Mouse (Mus musculus): ENCODE results near the gene Cfap77.

The Cfap77 gene

DNA sequence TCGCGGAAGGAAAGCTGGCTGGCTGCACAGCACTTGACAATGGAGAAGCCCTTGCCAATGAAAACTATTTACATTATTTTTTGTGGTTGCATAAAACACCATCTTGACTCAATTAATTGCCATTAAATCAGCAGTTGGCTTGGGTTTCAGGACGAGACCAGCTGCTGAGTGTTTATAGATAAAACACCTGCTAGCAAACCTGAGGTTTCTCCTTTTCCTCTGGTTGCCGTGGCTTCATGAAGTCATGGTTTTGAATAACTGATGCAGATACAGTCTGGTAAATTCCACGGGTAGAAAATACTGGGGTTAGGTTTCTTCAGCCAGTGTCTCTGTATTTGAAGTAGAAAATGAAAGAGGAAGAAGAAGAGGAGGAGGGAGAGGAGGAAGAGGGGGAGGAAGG is 2.9 kb downstream of the Cfap77 start:
- DNase-seq (ENCODE audit: low spot score in 2 of 2), result no peak

GRCm38 (mm10) chr2:29046151-29046550 is 8.7 kb downstream of the Cfap77 start:
- no peak for DNase-seq (ENCODE audit: low spot score in 2 of 2)

DNA sequence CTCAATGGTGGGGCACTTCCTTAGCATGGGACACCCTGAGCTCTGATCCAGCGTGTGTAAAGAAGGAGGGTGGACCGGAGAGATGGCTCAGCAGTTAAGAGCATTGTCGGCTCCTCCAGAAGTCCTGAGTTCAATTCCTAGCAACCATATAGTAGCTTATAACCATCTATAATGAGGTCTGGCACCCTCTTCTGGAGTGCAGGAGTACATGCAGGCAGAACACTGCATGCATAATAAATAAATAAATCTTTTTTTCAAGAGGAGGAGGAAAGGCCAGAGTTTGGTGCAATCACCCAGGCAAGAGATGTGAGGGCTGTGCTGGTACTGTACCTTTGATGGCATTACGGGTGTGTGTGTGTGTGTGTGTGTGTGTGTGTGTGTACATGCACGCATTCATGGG is 12.7 kb downstream of the Cfap77 start:
- no peak for DNase-seq (ENCODE audit: low spot score in 2 of 2)

DNA sequence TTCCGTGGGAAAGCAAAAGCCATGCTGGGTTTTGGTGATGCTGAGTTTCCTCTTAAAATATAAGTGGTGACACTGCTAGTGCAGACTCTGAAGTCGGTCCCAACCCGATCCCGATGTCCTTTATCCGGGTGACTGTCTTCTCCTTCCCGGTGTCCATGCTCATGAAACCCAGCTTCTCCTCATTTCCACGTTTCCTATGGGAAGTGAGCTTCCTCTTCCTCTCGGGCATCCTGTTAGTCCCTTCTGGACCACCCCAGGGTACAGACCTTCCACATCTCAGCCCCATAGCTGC is 13.4 kb downstream of the Cfap77 start:
- DNase-seq (ENCODE audit: low spot score in 2 of 2), result no peak

DNA sequence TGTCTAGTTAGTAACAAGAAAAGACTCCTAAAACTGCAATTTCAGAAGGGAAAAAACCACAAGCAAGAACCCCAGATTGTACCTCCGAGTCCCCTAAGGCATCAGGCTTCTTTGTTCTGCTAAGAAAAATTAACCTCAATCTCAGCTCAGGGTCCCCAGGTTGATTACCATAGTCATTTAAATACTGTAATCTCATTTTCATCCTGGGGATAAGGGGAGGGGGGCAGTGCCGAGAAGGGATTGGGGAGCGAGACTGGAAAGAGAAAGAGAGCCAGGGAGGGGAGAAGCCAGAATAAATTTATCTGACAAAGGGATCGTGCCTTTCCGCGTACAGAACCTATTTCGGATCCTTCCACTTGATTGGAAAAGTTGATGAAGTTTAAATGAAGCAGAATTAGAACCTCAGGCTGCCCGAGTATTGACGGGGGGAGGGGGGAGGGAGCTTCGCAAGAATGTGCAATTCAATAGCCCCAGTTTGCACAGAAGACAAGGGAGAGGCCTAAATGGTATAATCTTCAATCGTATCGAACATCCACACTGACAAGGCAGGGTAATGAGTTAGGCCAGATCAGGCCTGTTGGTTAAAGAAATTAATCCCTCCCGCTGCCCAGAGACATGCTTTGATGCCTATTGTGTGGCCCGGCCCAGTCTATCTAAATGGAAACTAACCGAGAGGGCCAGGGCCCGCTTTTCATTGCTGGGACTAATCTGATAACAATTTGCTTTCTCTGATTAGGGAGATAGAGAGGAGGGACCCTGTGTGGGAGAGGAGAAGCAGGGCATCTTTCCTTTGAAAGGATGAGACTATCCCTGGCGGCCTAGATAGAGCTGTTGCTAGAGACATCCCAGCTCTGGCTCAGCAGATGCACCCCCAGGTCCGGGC is 14.0 kb downstream of the Cfap77 start:
- DNase-seq (ENCODE audit: low spot score in 2 of 2), result no peak

DNA sequence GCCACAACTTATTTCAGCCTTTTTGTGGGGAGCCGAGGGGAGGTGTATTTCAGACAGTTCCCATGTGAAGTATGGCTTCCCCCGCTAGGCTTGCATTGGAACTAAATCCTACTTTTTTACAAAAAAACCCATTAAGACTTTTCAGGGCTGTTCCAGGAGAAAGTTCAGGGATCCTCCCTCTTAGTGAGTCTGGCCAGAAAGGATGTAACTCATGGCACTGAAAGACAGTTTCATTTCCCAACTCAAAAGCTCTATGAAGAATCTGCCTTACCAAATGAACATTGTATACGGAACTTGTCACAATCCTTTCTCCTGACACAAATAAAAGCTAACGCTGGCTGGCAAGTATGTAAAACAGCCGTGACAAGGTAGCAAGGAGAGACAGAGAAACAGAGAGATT is 15.1 kb downstream of the Cfap77 start:
- no peak for DNase-seq (ENCODE audit: low spot score in 2 of 2)

DNA sequence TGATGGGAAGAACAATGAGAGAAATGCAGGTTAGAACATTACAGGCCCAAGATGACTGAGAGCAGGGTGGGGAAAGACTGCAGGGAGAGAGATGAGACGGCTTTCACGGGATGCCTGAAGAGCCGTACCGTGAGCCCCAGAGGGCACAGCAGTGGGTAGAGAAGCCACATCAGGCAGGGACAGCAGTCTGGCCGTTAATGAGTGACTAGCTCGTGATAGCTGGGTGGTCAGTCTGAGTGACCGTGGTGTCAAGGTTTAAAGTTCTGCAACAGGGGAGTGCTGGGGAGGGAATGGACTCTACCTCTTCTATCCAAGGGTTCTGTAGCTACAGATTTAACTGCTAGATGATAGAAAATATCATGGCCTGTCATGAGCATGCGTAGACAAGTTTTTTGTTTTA is 19.2 kb downstream of the Cfap77 start:
- no peak for DNase-seq (ENCODE audit: low spot score in 2 of 2)

- DNase-seq (ENCODE audit: low spot score in 2 of 2), result no peak
Observed at GRCm38 (mm10) chr2:29034542-29035475, 20.1 kb downstream of the Cfap77 start.

- no peak for DNase-seq (ENCODE audit: low spot score in 2 of 2)
Observed at GRCm38 (mm10) chr2:29031951-29032350, 22.9 kb downstream of the Cfap77 start.

DNA sequence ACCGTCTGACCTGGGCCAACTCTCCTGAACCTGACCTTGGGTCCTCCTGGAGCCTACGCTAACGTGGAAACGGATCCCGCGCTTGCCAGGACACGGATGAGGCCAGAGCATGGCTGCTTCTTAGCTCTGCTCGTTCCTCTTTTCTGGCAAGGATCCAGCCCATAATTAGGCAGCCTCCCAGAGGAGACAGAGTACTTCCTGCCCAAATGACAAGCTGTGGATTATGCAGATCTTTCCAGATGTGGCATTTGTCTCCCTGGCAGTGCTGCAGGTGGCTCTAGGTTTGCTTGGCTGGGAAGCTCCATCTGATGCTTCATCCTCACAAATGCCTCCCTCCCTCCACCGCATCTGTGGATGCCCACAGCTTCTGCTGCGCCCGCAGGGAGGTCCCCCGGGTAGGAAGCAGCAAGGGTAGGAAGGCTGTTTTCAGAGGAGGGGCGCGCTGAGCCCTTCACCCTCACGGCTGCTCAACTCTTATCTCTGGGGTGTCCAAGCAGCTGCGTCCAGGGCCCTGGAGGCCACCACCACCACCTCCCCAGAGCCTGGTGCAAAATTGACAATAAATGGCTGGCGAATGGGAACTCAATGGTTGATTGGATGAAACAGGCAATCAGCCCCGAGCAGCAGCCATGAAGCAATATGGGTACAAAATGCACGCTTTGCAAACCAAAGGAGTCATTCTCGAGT is 24.7 kb downstream of the Cfap77 start:
- no peak for DNase-seq (ENCODE audit: low spot score in 2 of 2)

- DNase-seq (ENCODE audit: low spot score in 2 of 2), result no peak
Observed at GRCm38 (mm10) chr2:29025284-29025683, 29.6 kb downstream of the Cfap77 start.

DNA sequence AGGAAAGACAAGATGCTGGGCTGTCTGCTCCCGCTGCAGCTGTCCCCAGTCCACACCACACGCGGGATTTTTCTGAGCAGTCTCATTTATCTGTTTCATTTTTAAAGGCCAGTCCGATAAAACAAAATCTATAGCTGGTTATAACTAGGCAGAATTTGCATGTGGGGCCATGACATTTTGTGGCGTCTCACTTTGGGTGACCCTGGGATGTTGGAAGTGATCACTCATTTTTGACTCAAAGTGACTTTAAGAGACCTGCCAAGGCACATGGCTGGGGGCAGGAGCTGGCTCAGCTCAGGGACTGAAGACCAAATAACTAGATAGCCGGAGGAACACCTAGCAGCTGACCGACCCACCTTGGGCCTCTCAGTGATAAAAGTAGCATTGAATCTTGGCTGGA is 31.9 kb downstream of the Cfap77 start:
- no peak for DNase-seq (ENCODE audit: low spot score in 2 of 2)

- DNase-seq (ENCODE audit: low spot score in 2 of 2), result no peak
Observed at GRCm38 (mm10) chr2:29021025-29021424, 33.8 kb downstream of the Cfap77 start.

- DNase-seq (ENCODE audit: low spot score in 2 of 2), result no peak
Observed at GRCm38 (mm10) chr2:29018680-29019079, 36.2 kb downstream of the Cfap77 start.

- DNase-seq (ENCODE audit: low spot score in 2 of 2), result no peak
Observed at GRCm38 (mm10) chr2:29016599-29017587, 38.0 kb downstream of the Cfap77 start.

DNA sequence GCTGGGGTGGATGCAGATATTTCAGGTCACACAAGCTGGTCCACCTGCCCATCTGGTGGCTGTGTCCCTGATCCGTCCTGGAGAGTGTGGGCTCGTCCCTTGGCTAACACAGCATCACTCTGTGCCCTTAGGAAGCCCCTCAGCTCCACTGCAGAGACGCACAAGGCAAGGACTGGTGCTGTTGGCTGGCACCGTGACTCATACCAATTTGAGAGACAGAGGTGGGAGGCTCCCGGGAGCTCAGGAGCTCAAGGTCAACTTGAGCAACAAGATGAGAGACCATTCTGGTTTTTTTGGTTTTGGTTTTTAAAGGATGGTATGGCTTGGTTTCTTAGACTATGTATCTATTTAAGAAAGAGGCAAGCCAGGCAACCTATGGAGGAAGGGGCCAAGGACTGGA is 42.3 kb downstream of the Cfap77 start:
- no peak for DNase-seq (ENCODE audit: low spot score in 2 of 2)

DNA sequence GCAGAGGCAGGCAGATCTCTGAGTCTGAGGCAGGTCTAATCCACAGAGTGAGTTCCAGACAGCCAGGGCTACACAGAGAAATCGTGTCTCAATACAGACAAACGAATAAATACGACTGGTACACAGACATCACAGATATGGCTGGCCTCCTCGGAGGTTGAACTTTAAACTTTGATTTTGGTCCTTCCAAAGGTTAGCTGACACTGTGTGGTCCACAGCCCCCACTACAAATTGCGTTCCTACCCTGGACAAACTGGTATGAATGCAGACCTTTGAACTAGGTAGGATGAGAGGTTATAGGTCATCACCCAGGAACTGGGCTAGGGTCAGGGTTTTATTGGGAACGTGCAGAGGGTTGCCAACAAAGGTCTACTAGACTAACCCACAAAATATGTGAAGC is 47.2 kb downstream of the Cfap77 start:
- DNase-seq (ENCODE audit: low spot score in 2 of 2), result no peak

DNA sequence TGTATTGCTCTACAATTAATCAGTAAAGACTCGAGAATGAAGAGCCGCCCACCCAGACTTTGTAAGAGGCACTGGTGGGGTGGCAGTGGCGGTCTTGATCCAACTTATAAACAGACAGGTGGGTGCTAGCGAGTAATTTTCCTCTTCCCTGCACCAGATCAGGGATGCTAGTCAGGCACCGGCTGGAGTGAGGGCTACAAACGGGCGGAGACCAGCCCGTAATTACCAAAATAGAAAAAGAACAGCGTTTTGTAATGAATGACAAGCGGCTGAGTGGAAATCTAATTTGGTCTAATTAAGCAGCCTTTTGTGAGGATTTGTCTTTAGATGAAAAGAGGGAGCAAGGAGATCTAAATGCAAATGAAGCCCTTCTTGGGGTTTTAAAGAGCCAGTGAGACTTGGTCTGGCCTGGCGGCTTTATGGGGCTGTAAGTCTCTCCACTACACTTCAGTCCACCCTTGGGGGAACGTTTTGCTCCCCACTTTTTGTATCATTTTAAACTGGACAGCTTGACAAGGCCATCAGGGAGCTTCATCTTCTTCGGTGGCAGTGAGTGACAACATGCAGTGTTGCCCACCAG is 48.3 kb downstream of the Cfap77 start:
- no peak for DNase-seq (ENCODE audit: low spot score in 2 of 2)

GRCm38 (mm10) chr2:29004037-29004436 is 50.8 kb downstream of the Cfap77 start:
- DNase-seq (ENCODE audit: low spot score in 2 of 2), result no peak

- DNase-seq (ENCODE audit: low spot score in 2 of 2), result no peak
Observed at GRCm38 (mm10) chr2:28998246-28998645, 56.6 kb downstream of the Cfap77 start.
